Mouse (Mus musculus) spleen, postnatal 0 days (tissue): ENCODE data around the gene Gm19426. TPM values are rescaled to one million over a fixed set of nuclear protein-coding genes. Genes with fewer than 3 reads are reported as not detected.

Experiments used
- microRNA counts: library from miRNA; unstranded; fragments of <30 nt; microRNA quantifications from one replicate; lab custom pipeline; 2015
- polyA plus RNA-seq: library from polyadenylated mRNA; unstranded; fragments of >200 nt; fragmentation: Nextera tagmentation; extraction: Ambion mirVana; gene quantifications from 2 replicates; pipeline ENCODE4 v1.2.1, GENCODE M21; 2015

Gene Gm19426
- 3.4 and 3.5 TPM in 2 replicates for polyA plus RNA-seq

DNA sequence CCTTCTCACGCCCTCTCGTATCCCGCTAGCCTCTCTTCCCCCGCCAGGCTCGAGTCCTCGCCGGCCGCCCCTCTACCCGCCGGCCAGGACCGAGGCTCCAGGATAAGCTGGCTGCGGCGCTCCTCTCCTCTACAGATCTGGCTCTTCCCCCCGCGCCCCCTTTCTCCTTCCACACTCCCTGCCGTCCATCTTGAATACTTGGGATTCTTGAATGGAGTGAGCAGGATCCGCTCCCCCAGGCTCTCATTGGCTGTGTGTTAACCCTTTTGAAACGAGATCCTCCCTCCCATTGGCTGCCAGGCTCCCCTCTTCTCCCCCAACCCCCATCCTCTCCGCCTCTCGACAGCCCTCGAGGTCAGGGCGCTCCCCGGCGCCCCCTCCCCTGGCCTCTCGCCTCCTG lies at the start of gene Gm19426:
Gene Gm19426 (minus strand): TSS at position 95 of the 400 bp plus-strand sequence.

DNA sequence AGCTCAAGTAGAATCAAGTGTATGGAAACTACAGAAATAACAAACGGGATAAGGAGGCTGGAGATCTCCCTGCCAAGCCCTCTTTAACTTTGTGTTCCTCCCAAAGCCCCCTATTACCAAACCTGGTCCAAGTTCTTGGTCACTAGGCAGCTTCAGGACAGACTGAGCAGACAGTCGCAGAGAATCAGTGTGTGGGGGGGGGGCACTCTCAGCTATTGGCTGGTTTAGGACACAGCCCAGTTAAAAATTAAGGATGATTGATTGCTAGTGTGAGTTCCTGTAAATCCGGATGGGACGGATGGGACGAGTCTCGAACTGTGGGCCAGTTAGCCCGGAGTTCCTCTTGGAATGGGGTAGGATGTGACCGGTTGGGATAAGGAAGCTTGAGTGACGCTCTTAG lies 31.8 kb upstream of the Gm19426 start, which contains the start of gene Serping1:
Gene Serping1 (minus strand): TSS at position 204 of the 400 bp plus-strand sequence.

DNA sequence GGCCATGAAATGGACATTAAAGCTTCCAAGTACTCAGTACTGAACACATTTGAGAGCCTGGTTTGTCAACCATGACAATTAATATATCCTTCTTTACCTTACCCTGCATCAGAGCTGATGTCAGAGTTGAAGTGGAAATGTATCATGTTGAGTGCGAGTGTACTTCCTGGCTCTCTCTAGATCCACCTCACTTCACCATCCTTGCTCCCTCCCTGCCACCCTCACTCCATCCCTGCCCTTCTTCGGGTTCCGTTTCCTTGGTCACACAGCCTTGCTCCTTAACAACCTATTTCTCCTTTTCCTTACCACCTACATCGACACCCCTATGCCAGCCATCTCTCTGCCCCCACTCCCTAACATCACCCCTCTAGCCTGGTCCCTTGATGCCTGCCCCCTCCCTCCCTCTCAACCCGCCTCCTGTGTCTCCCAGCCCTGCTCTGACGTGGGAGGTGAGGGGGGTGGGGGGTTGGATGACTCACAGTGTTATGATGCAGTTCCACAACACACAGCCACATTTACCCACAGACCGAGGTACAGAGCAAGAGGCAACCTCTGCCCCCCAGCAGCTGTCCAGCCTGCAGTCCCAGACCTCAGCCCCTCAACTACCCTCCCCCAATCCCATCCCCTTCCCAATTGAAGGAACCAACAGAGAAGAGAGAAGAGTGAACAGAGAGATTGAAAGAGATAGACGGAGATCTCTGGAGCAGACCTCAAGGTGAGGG lies 9.7 kb downstream of the Gm19426 start, which contains the start of gene Ypel4:
Gene Ypel4 (plus strand): TSS at position 480 of the 722 bp plus-strand sequence.

DNA sequence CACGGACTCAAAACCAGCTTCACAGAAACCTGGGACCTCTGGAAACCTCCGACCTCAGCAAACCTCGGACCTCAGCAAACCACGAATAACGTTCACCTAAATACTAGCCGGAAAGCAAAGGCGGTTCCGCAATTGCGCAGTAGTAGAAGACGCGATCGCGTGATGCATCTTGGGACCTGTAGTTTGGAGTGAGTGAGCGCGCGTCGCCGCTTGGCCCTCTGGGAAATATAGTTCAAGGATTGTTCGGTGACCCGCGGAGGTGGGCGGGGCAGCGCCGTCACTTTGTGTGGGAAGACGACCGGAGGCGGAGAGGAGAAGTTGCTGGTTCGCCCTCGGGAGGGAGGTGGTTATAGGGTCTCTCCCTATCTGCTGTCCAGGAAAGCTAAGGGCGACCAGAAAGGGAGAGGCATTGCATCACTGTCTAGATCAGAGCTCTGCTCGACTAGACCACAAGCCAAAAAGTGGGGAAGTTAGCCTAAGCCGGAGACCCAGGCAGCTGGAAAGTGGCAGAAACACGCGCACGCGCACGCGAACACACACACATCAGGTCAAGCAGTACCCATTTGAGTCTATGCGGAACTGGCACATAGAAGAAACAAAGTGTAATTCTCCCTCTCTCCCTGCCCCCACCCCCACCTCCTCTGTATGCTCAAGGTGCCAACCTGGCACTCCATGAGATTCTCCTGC lies 16.1 kb downstream of the Gm19426 start, which contains the start of gene Clp1:
Gene Clp1 (minus strand): TSS at position 179 of the 687 bp plus-strand sequence.

DNA sequence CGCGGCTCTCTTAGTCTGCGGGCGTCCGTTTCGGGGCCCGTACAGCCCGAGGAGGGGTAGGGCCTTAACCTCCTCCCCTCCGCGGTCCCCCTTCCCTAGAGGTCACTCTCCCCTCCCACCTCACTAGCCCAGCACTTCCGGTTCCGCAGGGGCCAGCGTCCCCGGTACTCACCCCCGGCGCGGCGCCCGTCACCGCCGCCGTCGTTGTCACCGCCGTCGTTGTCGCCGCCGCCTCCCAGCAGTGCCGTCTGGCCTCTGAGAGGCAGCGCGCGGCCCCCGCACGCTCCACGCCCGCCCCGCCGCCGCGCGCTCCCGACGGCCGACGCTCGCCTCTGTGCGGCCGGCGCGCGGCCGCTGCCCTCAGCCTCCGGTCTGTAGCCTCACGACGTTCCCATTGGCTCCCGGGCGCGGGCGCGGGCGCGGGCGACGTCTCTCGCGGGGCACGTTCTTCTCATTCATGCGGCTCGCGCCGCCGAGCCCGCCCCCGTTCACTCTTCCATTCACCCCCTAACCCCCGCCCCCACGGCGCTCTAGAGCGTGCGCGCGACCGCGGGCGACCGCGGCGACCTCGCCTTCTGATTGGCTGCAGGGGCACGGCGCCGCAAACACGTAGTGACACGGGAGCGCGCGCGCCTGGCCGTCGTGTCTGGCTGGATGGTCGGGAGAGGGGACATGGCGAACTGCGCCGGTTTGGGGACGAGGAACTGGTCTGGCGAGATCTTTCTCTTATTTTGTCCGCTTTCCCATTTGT lies 28.5 kb downstream of the Gm19426 start, which contains the start of gene Zdhhc5:
Gene Zdhhc5 (minus strand): TSS at position 370 of the 751 bp plus-strand sequence.

MicroRNA genes within 50 kb of the gene (microRNA counts, 519-probe panel; counts per million panel counts)
- microRNA mmu-miR-130a (lab: Ali Mortazavi, UCI), result 9,487 counts per million, percentile 89 among the panel's probes with 10 or more counts

Other genes starting within 250 kb of the Gm19426 start
- gene Ctnnd1, start 92.9 kb downstream of the Gm19426 start, polyA plus RNA-seq, result 9.4 and 12.7 TPM in 2 replicates
- gene Btbd18, start 84.6 kb downstream of the Gm19426 start, polyA plus RNA-seq, result 0.04 and 0.06 TPM in 2 replicates
- gene Selenoh, start 72.9 kb downstream of the Gm19426 start, polyA plus RNA-seq, result 167 and 177 TPM in 2 replicates
- gene Gm28635, start 65.6 kb downstream of the Gm19426 start, polyA plus RNA-seq, result not detected in 2 replicates
- 20.1 and 22.6 TPM in 2 replicates for gene Med19, start 65.3 kb downstream of the Gm19426 start, polyA plus RNA-seq
- 47.0 and 48.6 TPM in 2 replicates for gene Tmx2, start 64.5 kb downstream of the Gm19426 start, polyA plus RNA-seq
- gene Zdhhc5, start 28.5 kb downstream of the Gm19426 start, polyA plus RNA-seq, result 14.4 and 16.0 TPM in 2 replicates
- 44.8 and 53.2 TPM in 2 replicates for gene Clp1, start 16.3 kb downstream of the Gm19426 start, polyA plus RNA-seq
- 43.9 and 44.8 TPM in 2 replicates for gene Ypel4, start 9.6 kb downstream of the Gm19426 start, polyA plus RNA-seq
- 57.2 and 70.1 TPM in 2 replicates for gene Serping1, start 31.8 kb upstream of the Gm19426 start, polyA plus RNA-seq
- 407 and 411 TPM in 2 replicates for gene Ube2l6, start 55.2 kb upstream of the Gm19426 start, polyA plus RNA-seq
- 0.11 and 0.15 TPM in 2 replicates for gene Smtnl1, start 79.0 kb upstream of the Gm19426 start, polyA plus RNA-seq
- gene Timm10, start 83.3 kb upstream of the Gm19426 start, polyA plus RNA-seq, result 48.2 and 52.4 TPM in 2 replicates
- gene Slc43a1, start 95.2 kb upstream of the Gm19426 start, polyA plus RNA-seq, result 117 and 135 TPM in 2 replicates
- 0.16 and 0.49 TPM in 2 replicates for gene Rtn4rl2, start 143.1 kb upstream of the Gm19426 start, polyA plus RNA-seq
- gene Slc43a3, start 192.9 kb upstream of the Gm19426 start, polyA plus RNA-seq, result 107 and 119 TPM in 2 replicates
- 9.3 and 11.5 TPM in 2 replicates for gene Prg2, start 236.8 kb upstream of the Gm19426 start, polyA plus RNA-seq
- gene Prg3, start 244.6 kb upstream of the Gm19426 start, polyA plus RNA-seq, result 1.6 and 3.1 TPM in 2 replicates